ENCODE assay signal across 10 mouse cellular contexts in genomic region chr14:20658326-20658725, GRCm38 (mm10). TPM values are rescaled to one million over a fixed set of nuclear protein-coding genes. Genes with fewer than 3 reads are reported as not detected.
A peak's percentile ranks its signal among the peaks of the same experiment; 100 is the strongest.
DNase-seq lines count a peak whose midpoint lies in the region; ATAC-seq and TF ChIP-seq lines count a peak whose summit lies in the region.
"Had no signal": no experiment of that assay in that cellular context is flagged by ENCODE, and none has a peak within 500 bp of the region (broad histone marks: within the 10 kb centered on the region; RNA-seq: fewer than 3 reads in every experiment).

No protein-coding gene starts in this region.

- no peak overlapping the region for H3K4me2 ChIP-seq in kidney, postnatal 0 days (ENCODE audit: low read length)
- H3K4me2 ChIP-seq in kidney, embryonic 15.5 days = no peak overlapping the region
- H3K4me2 ChIP-seq: embryonic facial prominence, embryonic 13.5 days; neural tube, embryonic 13.5 days had no signal

- peak; percentile 89 for DNase-seq in kidney, postnatal 0 days (ENCODE audit: low spot score)
- DNase-seq in 416B (ENCODE audit: low read depth) = peak; percentile 69
- DNase-seq in B cell, adult 2 months = peak; percentile 40 to 48
- DNase-seq in lung, postnatal 14 days = peak; percentile 67

- H3K9ac ChIP-seq in kidney, postnatal 0 days (ENCODE audit: low read depth, low read length) = no peak overlapping the region
- no peak overlapping the region for H3K9ac ChIP-seq in kidney, embryonic 15.5 days
- H3K9ac ChIP-seq: embryonic facial prominence, embryonic 13.5 days; neural tube, embryonic 13.5 days had no signal

- no peaks in the 10 kb centered on the region for H3K9me3 ChIP-seq in kidney, postnatal 0 days (replicated peaks; ENCODE audit: low read length)
- H3K9me3 ChIP-seq in kidney, embryonic 15.5 days (replicated peaks) = no peaks in the 10 kb centered on the region
- H3K9me3 ChIP-seq: embryonic facial prominence, embryonic 13.5 days; neural tube, embryonic 13.5 days had no signal

- H3K27ac ChIP-seq in kidney, postnatal 0 days = no peak overlapping the region
- no peak overlapping the region for H3K27ac ChIP-seq in kidney, embryonic 15.5 days
- H3K27ac ChIP-seq in cortical plate, adult 2 months (ENCODE audit: insufficient read depth, low read length) = no peak overlapping the region
- H3K27ac ChIP-seq: embryonic facial prominence, embryonic 13.5 days; neural tube, embryonic 13.5 days had no signal

- peak; percentile 84 for TF ChIP-seq CTCF in kidney, postnatal 0 days (IDR thresholded peaks at IDR 0.05; ENCODE audit: low read depth)
- TF ChIP-seq CTCF in cortical plate, adult 2 months (IDR thresholded peaks at IDR 0.05; ENCODE audit: extremely low read depth, insufficient read depth, low read length) = peak; percentile 60

- H3K4me1 ChIP-seq in kidney, postnatal 0 days (replicated peaks; ENCODE audit: insufficient read depth, low read length) = peaks cover 3% of the 10 kb centered on the region; the same call in 1 of the 2 replicates
- H3K4me1 ChIP-seq in kidney, embryonic 15.5 days = peaks cover 34% of the 10 kb centered on the region
- no peaks in the 10 kb centered on the region for H3K4me1 ChIP-seq in cortical plate, adult 2 months (ENCODE audit: control insufficient read depth, insufficient read depth, low read length)

- H3K36me3 ChIP-seq in kidney, postnatal 0 days (ENCODE audit: insufficient read depth, low read length) = no peaks in the 10 kb centered on the region
- H3K36me3 ChIP-seq in kidney, embryonic 15.5 days = no peaks in the 10 kb centered on the region
- H3K36me3 ChIP-seq: embryonic facial prominence, embryonic 13.5 days; neural tube, embryonic 13.5 days had no signal

- no peak overlapping the region for H3K4me3 ChIP-seq in kidney, postnatal 0 days (replicated peaks; ENCODE audit: low read depth, low read length)
- H3K4me3 ChIP-seq in kidney, embryonic 15.5 days (replicated peaks) = no peak overlapping the region
- H3K4me3 ChIP-seq in cortical plate, adult 2 months (ENCODE audit: insufficient read depth, low read length) = no peak overlapping the region
- H3K4me3 ChIP-seq: embryonic facial prominence, embryonic 13.5 days; neural tube, embryonic 13.5 days had no signal

- no peak for TF ChIP-seq POLR2A in cortical plate, adult 2 months (IDR thresholded peaks at IDR 0.05; ENCODE audit: extremely low read depth, insufficient read depth, low read length)

- no peak for ATAC-seq in kidney, postnatal 0 days (replicated peaks; ENCODE audit: low FRiP score, low read depth)
- ATAC-seq in kidney, embryonic 15.5 days (replicated peaks; ENCODE audit: low FRiP score) = no peak
- no peak for ATAC-seq in megakaryocyte-erythroid progenitor cell, adult 5-6 weeks (replicated peaks; ENCODE audit: low FRiP score, low TSS enrichment, poor library complexity, severe bottlenecking)

- no peaks in the 10 kb centered on the region for H3K27me3 ChIP-seq in kidney, postnatal 0 days (ENCODE audit: insufficient read depth, low read length)
- H3K27me3 ChIP-seq in kidney, embryonic 15.5 days = peaks cover 11% of the 10 kb centered on the region
- H3K27me3 ChIP-seq: embryonic facial prominence, embryonic 13.5 days had no signal

RNA-seq across cellular contexts. Expression of gene Myoz1, which starts 2.0 kb away (rescaled TPM):
- polyA plus RNA-seq in kidney, postnatal 0 days (2015; fragmentation: Nextera tagmentation; extraction: Ambion mirVana) = 1.8 and 2.5 TPM in 2 replicates
- 3.2 and 5.9 TPM in 2 replicates for polyA plus RNA-seq in kidney, embryonic 15.5 days (2015; fragmentation: Nextera tagmentation; extraction: Ambion mirVana)
- polyA plus RNA-seq in cortical plate, adult 2 months (2012; rRNA removed) = not detected in 2 replicates
- not detected in 2 replicates for total RNA-seq in megakaryocyte-erythroid progenitor cell, adult 5-6 weeks (2014; fragmentation: Nextera tagmentation)
- not detected in 2 replicates for total RNA-seq in megakaryocyte-erythroid progenitor cell, adult 5-6 weeks (2017)
- total RNA-seq: layer of hippocampus, postnatal 25 days had no signal
- polyA plus RNA-seq: neural tube, embryonic 13.5 days had no signal

RNA-seq across cellular contexts. Expression of gene Synpo2l, which starts 9.8 kb away (rescaled TPM):
- polyA plus RNA-seq in kidney, postnatal 0 days (2015; fragmentation: Nextera tagmentation; extraction: Ambion mirVana) = 0.32 and 0.33 TPM in 2 replicates
- polyA plus RNA-seq in kidney, embryonic 15.5 days (2015; fragmentation: Nextera tagmentation; extraction: Ambion mirVana) = 2.2 and 3.3 TPM in 2 replicates
- 0.11 and 0.19 TPM in 2 replicates for polyA plus RNA-seq in cortical plate, adult 2 months (2012; rRNA removed)
- not detected in 2 replicates for total RNA-seq in megakaryocyte-erythroid progenitor cell, adult 5-6 weeks (2014; fragmentation: Nextera tagmentation)
- 0.05 and 0.46 TPM in 2 replicates for total RNA-seq in megakaryocyte-erythroid progenitor cell, adult 5-6 weeks (2017)

RNA-seq across cellular contexts. Expression of gene Sec24c, which starts 15.8 kb away (rescaled TPM):
- 57.3 and 62.8 TPM in 2 replicates for polyA plus RNA-seq in kidney, postnatal 0 days (2015; fragmentation: Nextera tagmentation; extraction: Ambion mirVana)
- polyA plus RNA-seq in kidney, embryonic 15.5 days (2015; fragmentation: Nextera tagmentation; extraction: Ambion mirVana) = 98.3 and 106 TPM in 2 replicates
- 77.2 and 79.3 TPM in 2 replicates for polyA plus RNA-seq in cortical plate, adult 2 months (2012; rRNA removed)
- 99.9 and 104 TPM in 2 replicates for total RNA-seq in megakaryocyte-erythroid progenitor cell, adult 5-6 weeks (2014; fragmentation: Nextera tagmentation)
- 50.4 and 55.1 TPM in 2 replicates for total RNA-seq in megakaryocyte-erythroid progenitor cell, adult 5-6 weeks (2017)

RNA-seq across cellular contexts. Expression of gene Usp54, which starts 17.5 kb away (rescaled TPM):
- 4.8 and 5.6 TPM in 2 replicates for polyA plus RNA-seq in kidney, postnatal 0 days (2015; fragmentation: Nextera tagmentation; extraction: Ambion mirVana)
- polyA plus RNA-seq in kidney, embryonic 15.5 days (2015; fragmentation: Nextera tagmentation; extraction: Ambion mirVana) = 8.4 and 8.9 TPM in 2 replicates
- 47.8 and 49.8 TPM in 2 replicates for polyA plus RNA-seq in cortical plate, adult 2 months (2012; rRNA removed)
- 7.5 and 14.1 TPM in 2 replicates for total RNA-seq in megakaryocyte-erythroid progenitor cell, adult 5-6 weeks (2014; fragmentation: Nextera tagmentation)
- 5.6 and 6.8 TPM in 2 replicates for total RNA-seq in megakaryocyte-erythroid progenitor cell, adult 5-6 weeks (2017)

RNA-seq across cellular contexts. Expression of gene Fut11, which starts 36.4 kb away (rescaled TPM):
- polyA plus RNA-seq in kidney, postnatal 0 days (2015; fragmentation: Nextera tagmentation; extraction: Ambion mirVana) = 21.6 and 22.4 TPM in 2 replicates
- polyA plus RNA-seq in kidney, embryonic 15.5 days (2015; fragmentation: Nextera tagmentation; extraction: Ambion mirVana) = 28.5 and 29.2 TPM in 2 replicates
- 14.9 and 16.3 TPM in 2 replicates for polyA plus RNA-seq in cortical plate, adult 2 months (2012; rRNA removed)
- total RNA-seq in megakaryocyte-erythroid progenitor cell, adult 5-6 weeks (2014; fragmentation: Nextera tagmentation) = 6.7 and 8.6 TPM in 2 replicates
- total RNA-seq in megakaryocyte-erythroid progenitor cell, adult 5-6 weeks (2017) = 2.7 and 3.7 TPM in 2 replicates
